Mouse (Mus musculus) bone marrow, adult 2 months (tissue): ENCODE data around the gene Zcwpw1. TPM values are rescaled to one million over a fixed set of nuclear protein-coding genes. Genes with fewer than 3 reads are reported as not detected.
"Not testable (repeated sequence)": the region's sequence is repeated elsewhere in the genome, so short reads cannot be mapped to it uniquely, and the experiment has no call there.

Source experiments
- H3K27ac ChIP-seq: fragments of 200-500 bp; 2 replicates; pipeline ENCODE4 v1.5.1; 2012; ENCODE audit warnings: low read depth, mild to moderate bottlenecking, control low read depth, inconsistent platforms, low read length; ENCODE audit not compliant: control insufficient read depth, poor library complexity, insufficient read depth
- H3K4me1 ChIP-seq: fragments of 200-500 bp; 2 replicates; pipeline ENCODE4 v1.6.1; 2011; ENCODE audit warnings: low read length; ENCODE audit not compliant: control insufficient read depth, insufficient read depth
- H3K4me3 ChIP-seq: fragments of 200-500 bp; replicated peaks from 2 replicates; pipeline ENCODE3; 2011; ENCODE audit warnings: mild to moderate bottlenecking, low read depth, low read length, control low read depth; ENCODE audit not compliant: control insufficient read depth
- CTCF ChIP-seq: fragments of 200-500 bp; IDR thresholded peaks from 2 replicates; pipeline ENCODE4 v1.5.1; 2011; ENCODE audit warnings: low read length, control low read depth; ENCODE audit not compliant: control insufficient read depth, insufficient read depth
- POLR2A ChIP-seq: fragments of 200-500 bp; IDR thresholded peaks from 2 replicates; pipeline ENCODE4 v1.6.1; 2011; ENCODE audit warnings: low read depth, mild to moderate bottlenecking, control low read depth, low read length, borderline replicate concordance; ENCODE audit not compliant: control insufficient read depth
- WGBS: fragments of 180-500 bp; shearing (Covaris S2); methylation state at CpG from one replicate; pipeline ENCODE4 v1.1.7; 2018; 5-methylcytosine and 5-hydroxymethylcytosine counted together
- polyA plus RNA-seq: library from polyadenylated mRNA; stranded (reverse); fragments of >200 nt; gene quantifications from 2 replicates; pipeline ENCODE4 v1.2.4, GENCODE M21; 2011; ENCODE audit warnings: low replicate concordance; ENCODE audit not compliant: missing spikeins, insufficient read depth, insufficient read length

Gene Zcwpw1
- polyA plus RNA-seq, 1 experiment = 18.7 TPM

GRCm38 (mm10) chr5:137745214-137746171 is 42.1 kb upstream of the Zcwpw1 start, which contains the start of gene Tsc22d4:
Tsc22d4 (plus strand) TSS chr5:137745730.
- TF ChIP-seq POLR2A (peak; percentile 95), CTCF (no peak)
- Histone ChIP-seq H3K27ac (peak within 1 kb of the TSS; percentile 99), H3K4me3 (peak within 1 kb of the TSS; percentile 94), H3K4me1 (peaks cover 2% of the 10 kb centered on the region; the same call in 1 of the 2 replicates)
- WGBS = under 1% methylated on average over 28 of the region's 28 CpGs

GRCm38 (mm10) chr5:137746282-137746850 is 41.2 kb upstream of the Zcwpw1 start:
- WGBS = under 1% methylated on average over 20 of the region's 20 CpGs
- Histone ChIP-seq H3K4me1 (peaks cover 2% of the 10 kb centered on the region; the same call in 1 of the 2 replicates), H3K27ac (peak overlapping the region; percentile 99), H3K4me3 (peak overlapping the region; percentile 94)
- TF ChIP-seq CTCF (no peak), POLR2A (no peak; the same call in 1 of the 2 replicates)

GRCm38 (mm10) chr5:137746851-137747325 is 40.7 kb upstream of the Zcwpw1 start:
- 2% methylated on average over 16 of the region's 16 CpGs for WGBS

GRCm38 (mm10) chr5:137747326-137747961 is 40.2 kb upstream of the Zcwpw1 start:
- 0 out of 2 replicates have a peak, but pooled peaks have one; percentile 15 for TF ChIP-seq CTCF
- TF ChIP-seq POLR2A = peak; percentile 30; the same call in 1 of the 2 replicates
- Histone ChIP-seq H3K4me3 (peak overlapping the region; percentile 94), H3K27ac (peak overlapping the region; percentile 99), H3K4me1 (peaks cover 2% of the 10 kb centered on the region; the same call in 1 of the 2 replicates)
- 1% methylated on average over 26 of the region's 26 CpGs for WGBS

More at GRCm38 (mm10) chr5:137746851-137747325, 40.7 kb upstream of the Zcwpw1 start:
- Histone ChIP-seq H3K27ac (peak overlapping the region; percentile 99), H3K4me3 (peak overlapping the region; percentile 94), H3K4me1 (peaks cover 2% of the 10 kb centered on the region; the same call in 1 of the 2 replicates)
- TF ChIP-seq POLR2A (no peak; the same call in 1 of the 2 replicates), CTCF (no peak)

- WGBS = 3% methylated on average over 5 of the region's 5 CpGs
Measured at GRCm38 (mm10) chr5:137748130-137748770, 39.3 kb upstream of the Zcwpw1 start.

GRCm38 (mm10) chr5:137749196-137749836 is 38.3 kb upstream of the Zcwpw1 start:
- WGBS = 4% methylated on average over 6 of the region's 6 CpGs
- Histone ChIP-seq H3K4me1 (peaks cover 2% of the 10 kb centered on the region; the same call in 1 of the 2 replicates), H3K27ac (peak overlapping the region; percentile 99), H3K4me3 (peak overlapping the region; percentile 70)
- no peak for TF ChIP-seq CTCF
- TF ChIP-seq POLR2A = no peak

More at GRCm38 (mm10) chr5:137748130-137748770, 39.3 kb upstream of the Zcwpw1 start:
- Histone ChIP-seq H3K27ac (peak overlapping the region; percentile 99), H3K4me1 (peaks cover 2% of the 10 kb centered on the region; the same call in 1 of the 2 replicates), H3K4me3 (peak overlapping the region; percentile 70)
- TF ChIP-seq POLR2A = no peak
- no peak for TF ChIP-seq CTCF

GRCm38 (mm10) chr5:137750212-137750611 is 37.4 kb upstream of the Zcwpw1 start:
- H3K27ac ChIP-seq, H3K4me1 ChIP-seq, H3K4me3 ChIP-seq: not testable (repeated sequence)
- WGBS = 86% methylated on average over 7 of the region's 8 CpGs
